In genomic region chr17:86350236-86350635, GRCm38 (mm10) we compare ENCODE assay signal across 8 mouse cellular contexts.
DNase-seq lines count a peak whose midpoint lies in the region; ATAC-seq and TF ChIP-seq lines count a peak whose summit lies in the region.

No protein-coding gene starts in this region.

- peak overlapping the region; percentile 16 for H3K4me2 ChIP-seq in lung, embryonic 14.5 days
- H3K4me2 ChIP-seq in heart, embryonic 15.5 days, result peak overlapping the region; percentile 52
- peak overlapping the region; percentile 42 for H3K4me2 ChIP-seq in lung, embryonic 15.5 days

- no peak overlapping the region for H3K4me3 ChIP-seq in lung, embryonic 14.5 days (ENCODE audit: low read depth, low read length)
- no peak overlapping the region for H3K4me3 ChIP-seq in heart, embryonic 15.5 days
- 0 out of 2 replicates have a peak overlapping the region, but pooled peaks have one; percentile 2 for H3K4me3 ChIP-seq in lung, embryonic 15.5 days

- H3K9me3 ChIP-seq in lung, embryonic 14.5 days (ENCODE audit: low read depth, low read length), result no peaks in the 10 kb centered on the region
- no peaks in the 10 kb centered on the region for H3K9me3 ChIP-seq in heart, embryonic 15.5 days (replicated peaks)
- H3K9me3 ChIP-seq in lung, embryonic 15.5 days, result no peaks in the 10 kb centered on the region

- whole genome bisulfite sequencing in lung, embryonic 14.5 days, result 32% methylated on average over 3 of the region's 3 CpGs
- 56% methylated on average over 3 of the region's 3 CpGs for WGBS in heart, embryonic 15.5 days
- WGBS in lung, embryonic 15.5 days, result 34% methylated on average over 3 of the region's 3 CpGs

- peak; percentile 55; the same call in 1 of the 2 replicates for ATAC-seq in lung, embryonic 14.5 days (ENCODE audit: insufficient read depth)
- 0 out of 2 replicates have a peak, but pooled peaks have one; percentile 38 for ATAC-seq in heart, embryonic 15.5 days (replicated peaks; ENCODE audit: insufficient number of reproducible peaks, insufficient read depth, low FRiP score, low read depth)
- peak; percentile 29; the same call in 1 of the 2 replicates for ATAC-seq in lung, embryonic 15.5 days (ENCODE audit: borderline replicate concordance, extremely low read depth, low FRiP score, low TSS enrichment)
- no peak for ATAC-seq in inflammation-experienced regulatory T-cells, adult 6 months
- no peak for ATAC-seq in erythroblast, adult 5-6 weeks (replicated peaks; ENCODE audit: low FRiP score, poor library complexity, severe bottlenecking)

- H3K36me3 ChIP-seq in lung, embryonic 14.5 days (ENCODE audit: insufficient read depth), result no peaks in the 10 kb centered on the region
- H3K36me3 ChIP-seq in heart, embryonic 15.5 days, result no peaks in the 10 kb centered on the region
- no peaks in the 10 kb centered on the region for H3K36me3 ChIP-seq in lung, embryonic 15.5 days

- no peak overlapping the region for H3K9ac ChIP-seq in lung, embryonic 14.5 days
- H3K9ac ChIP-seq in heart, embryonic 15.5 days, result no peak overlapping the region
- H3K9ac ChIP-seq in lung, embryonic 15.5 days, result no peak overlapping the region

- no peaks in the 10 kb centered on the region for H3K27me3 ChIP-seq in lung, embryonic 14.5 days (ENCODE audit: insufficient read depth, low read length)
- no peaks in the 10 kb centered on the region for H3K27me3 ChIP-seq in heart, embryonic 15.5 days
- no peaks in the 10 kb centered on the region for H3K27me3 ChIP-seq in lung, embryonic 15.5 days

- peak; percentile 91 for DNase-seq in lung, embryonic 14.5 days
- no peak for DNase-seq in lung, postnatal 25 days (ENCODE audit: low spot score)
- DNase-seq in cerebellum, postnatal 10 days, result peak; percentile 91 to 93
- no peak for DNase-seq in layer of hippocampus, adult 11-12 months (ENCODE audit: low spot score)

- no peak for TF ChIP-seq CTCF in lung, embryonic 14.5 days (IDR thresholded peaks at IDR 0.05; ENCODE audit: low read depth)

- H3K27ac ChIP-seq in lung, embryonic 14.5 days (ENCODE audit: low read depth), result peak overlapping the region; percentile 87
- peak overlapping the region; percentile 80 for H3K27ac ChIP-seq in heart, embryonic 15.5 days
- peak overlapping the region; percentile 91 for H3K27ac ChIP-seq in lung, embryonic 15.5 days

- H3K4me1 ChIP-seq in lung, embryonic 14.5 days (ENCODE audit: insufficient read depth), result peaks cover 23% of the 10 kb centered on the region
- peaks cover 53% of the 10 kb centered on the region for H3K4me1 ChIP-seq in heart, embryonic 15.5 days (replicated peaks)
- H3K4me1 ChIP-seq in lung, embryonic 15.5 days, result peaks cover 44% of the 10 kb centered on the region

Comparison
In these comparisons a context has a peak if more than half of its experiments do, and no peak if none do; other contexts are left out.
1. DNase-seq: peak in lung, embryonic 14.5 days (single experiment) and cerebellum, postnatal 10 days (2 of 2); none in lung, postnatal 25 days (single experiment) and layer of hippocampus, adult 11-12 months (single experiment).
2. ATAC-seq: peak in lung, embryonic 14.5 days (single experiment), heart, embryonic 15.5 days (single experiment) and lung, embryonic 15.5 days (single experiment); none in inflammation-experienced regulatory T-cells, adult 6 months (single experiment) and erythroblast, adult 5-6 weeks (single experiment).
3. Peak in every context shown above with its lines, with median percentiles within 50 percentile points of each other: H3K27ac ChIP-seq and H3K4me2 ChIP-seq.